Mouse (Mus musculus): ENCODE results near the gene Cxcl15. TPM values are rescaled to one million over a fixed set of nuclear protein-coding genes. Genes with fewer than 3 reads are reported as not detected.

Gene Cxcl15
- polyA plus RNA-seq, 2 experiments = not detected

DNA sequence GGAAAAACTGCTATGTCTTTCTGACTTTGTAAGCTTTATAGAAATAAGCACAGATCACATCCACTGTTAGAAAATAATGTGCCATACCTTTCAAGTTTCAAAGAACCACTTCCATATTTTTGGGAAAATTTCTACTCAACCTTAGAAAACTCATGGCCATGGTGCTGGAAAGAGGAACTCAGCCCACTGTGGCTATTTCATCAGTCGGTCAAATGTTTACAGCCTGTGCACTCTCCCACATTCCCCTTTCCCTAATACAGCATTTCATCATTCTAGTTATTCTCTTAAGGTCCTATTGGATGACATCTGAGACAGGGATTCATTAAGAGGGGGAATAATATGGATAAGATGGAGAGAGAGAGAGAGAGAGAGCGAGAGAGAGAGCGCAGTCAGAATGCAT, 10.6 kb upstream of the Cxcl15 start:
- no peak overlapping the region for H3K9ac ChIP-seq (replicated peaks)
- ATAC-seq (ENCODE audit: insufficient read depth) = no peak
- H3K27ac ChIP-seq = no peak overlapping the region
- no peak overlapping the region for H3K4me2 ChIP-seq (ENCODE audit: low read depth)
- TF ChIP-seq CTCF (IDR thresholded peaks at IDR 0.05; ENCODE audit: low read depth) (no peak), EP300 (IDR thresholded peaks at IDR 0.05; ENCODE audit: low read depth) (no peak)
- H3K4me1 ChIP-seq (replicated peaks; ENCODE audit: control insufficient read depth in 2 of 2, insufficient read depth in 2 of 2, low read length in 1 of 2) = no peaks in the 10 kb centered on the region
- WGBS (ENCODE audit: insufficient replicate concordance) = 65% methylated on average over 3 of the region's 3 CpGs
- H3K9me3 ChIP-seq (ENCODE audit: control insufficient read depth, low read length) = no peaks in the 10 kb centered on the region
- no peaks in the 10 kb centered on the region for H3K36me3 ChIP-seq (replicated peaks; ENCODE audit: control insufficient read depth, insufficient read depth, low read depth)
- H3K4me3 ChIP-seq (ENCODE audit: insufficient read depth in 1 of 2, low read depth in 2 of 2, low read length in 2 of 2) = no peak overlapping the region
- no peak for DNase-seq (ENCODE audit: low read depth in 3 of 3, low spot score in 3 of 3)
- no peaks in the 10 kb centered on the region for H3K27me3 ChIP-seq (ENCODE audit: control insufficient read depth, insufficient read depth, low read length)

GRCm38 (mm10) chr5:90785659-90786588, 8.4 kb upstream of the Cxcl15 start, which contains the start of gene Cxcl3:
Cxcl3 (plus strand) TSS chr5:90786103.
- WGBS (ENCODE audit: insufficient replicate concordance) = 18% methylated on average over 26 of the region's 26 CpGs
- no peak within 1 kb of the TSS for H3K27ac ChIP-seq

GRCm38 (mm10) chr5:90788114-90788513, 6.2 kb upstream of the Cxcl15 start:
- TF ChIP-seq CTCF (IDR thresholded peaks at IDR 0.05; ENCODE audit: low read depth) = peak; percentile 33; the same call in 1 of the 2 replicates
- no peak for TF ChIP-seq EP300 (IDR thresholded peaks at IDR 0.05; ENCODE audit: low read depth)
- DNase-seq (ENCODE audit: low read depth in 3 of 3, low spot score in 3 of 3) = no peak

More at GRCm38 (mm10) chr5:90785659-90786588, 8.4 kb upstream of the Cxcl15 start, which contains the start of gene Cxcl3:
- TF ChIP-seq EP300 (IDR thresholded peaks at IDR 0.05; ENCODE audit: low read depth) = no peak
- peak; percentile 45 for TF ChIP-seq CTCF (IDR thresholded peaks at IDR 0.05; ENCODE audit: low read depth)
- H3K36me3 ChIP-seq (replicated peaks; ENCODE audit: control insufficient read depth, insufficient read depth, low read depth) = no peaks in the 10 kb centered on the region
- H3K4me3 ChIP-seq (ENCODE audit: insufficient read depth in 1 of 2, low read depth in 2 of 2, low read length in 2 of 2) = peak within 1 kb of the TSS; percentile 4 to 42; a peak in 1 of 4 replicates
- no peak within 1 kb of the TSS for H3K9ac ChIP-seq (replicated peaks)
- peak within 1 kb of the TSS; percentile 62 for H3K4me2 ChIP-seq (ENCODE audit: low read depth)
- DNase-seq (ENCODE audit: low read depth in 3 of 3, low spot score in 3 of 3) = peak in 1 of 3 experiments; percentile 7
- peak; percentile 43; the same call in 1 of the 2 replicates for ATAC-seq (ENCODE audit: insufficient read depth)
- peaks cover 0 to 2% of the 10 kb centered on the region in 2 experiments; a peak in 1 of 4 replicates for H3K4me1 ChIP-seq (replicated peaks; ENCODE audit: control insufficient read depth in 2 of 2, insufficient read depth in 2 of 2, low read length in 1 of 2)
- H3K9me3 ChIP-seq (ENCODE audit: control insufficient read depth, low read length) = no peaks in the 10 kb centered on the region
- no peaks in the 10 kb centered on the region for H3K27me3 ChIP-seq (ENCODE audit: control insufficient read depth, insufficient read depth, low read length)

DNA sequence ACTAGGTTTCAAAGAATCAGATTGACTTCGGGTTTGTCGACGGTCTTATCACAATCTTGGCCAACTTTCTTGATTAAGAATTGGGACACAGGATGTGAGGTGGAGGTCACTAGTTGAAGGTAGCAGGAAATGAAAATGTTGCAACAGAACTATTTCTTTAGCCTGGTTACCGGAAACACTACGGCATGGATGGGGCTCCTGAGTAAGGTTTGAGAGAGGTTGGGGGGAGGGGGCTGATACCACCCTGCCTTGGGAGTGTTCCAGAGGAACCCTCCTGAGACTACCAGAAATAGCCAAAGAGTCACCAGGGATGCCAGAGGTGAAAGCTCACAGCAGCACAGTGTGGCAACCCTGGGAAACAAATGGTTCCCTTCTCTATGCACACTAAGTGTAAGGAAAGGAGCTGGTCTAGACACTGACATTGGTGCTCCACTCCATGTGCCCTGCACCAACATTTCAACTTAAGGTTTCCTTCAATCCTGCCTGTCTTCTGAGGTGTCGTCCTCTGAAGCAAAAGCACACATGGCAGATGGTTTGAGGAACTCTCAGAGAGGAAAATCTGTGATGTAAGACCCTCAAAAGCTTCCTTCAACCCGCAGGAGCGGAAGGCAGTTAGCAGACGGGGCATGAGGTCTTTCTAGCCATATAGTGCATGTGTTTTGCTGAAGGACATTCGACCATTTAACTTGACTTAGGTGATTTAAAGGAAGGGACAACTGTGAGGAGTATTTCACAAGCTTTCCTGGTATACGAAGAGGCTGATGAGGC, 4.8 kb upstream of the Cxcl15 start:
- H3K36me3 ChIP-seq (replicated peaks; ENCODE audit: control insufficient read depth, insufficient read depth, low read depth) = no peaks in the 10 kb centered on the region
- 21% methylated on average over 11 of the region's 11 CpGs for WGBS (ENCODE audit: insufficient replicate concordance)
- ATAC-seq (ENCODE audit: insufficient read depth) (no peak), DNase-seq (ENCODE audit: low read depth in 3 of 3, low spot score in 3 of 3) (no peak)
- H3K4me1 ChIP-seq (replicated peaks; ENCODE audit: control insufficient read depth in 2 of 2, insufficient read depth in 2 of 2, low read length in 1 of 2) = peaks cover 0 to 2% of the 10 kb centered on the region in 2 experiments; a peak in 1 of 4 replicates
- no peak overlapping the region for H3K9ac ChIP-seq (replicated peaks)
- H3K9me3 ChIP-seq (ENCODE audit: control insufficient read depth, low read length) = no peaks in the 10 kb centered on the region
- no peaks in the 10 kb centered on the region for H3K27me3 ChIP-seq (ENCODE audit: control insufficient read depth, insufficient read depth, low read length)
- no peak for TF ChIP-seq EP300 (IDR thresholded peaks at IDR 0.05; ENCODE audit: low read depth)
- TF ChIP-seq CTCF (IDR thresholded peaks at IDR 0.05; ENCODE audit: low read depth) = no peak
- no peak overlapping the region for H3K4me3 ChIP-seq (ENCODE audit: insufficient read depth in 1 of 2, low read depth in 2 of 2, low read length in 2 of 2)
- H3K27ac ChIP-seq = no peak overlapping the region
- no peak overlapping the region for H3K4me2 ChIP-seq (ENCODE audit: low read depth)

More at GRCm38 (mm10) chr5:90788114-90788513, 6.2 kb upstream of the Cxcl15 start:
- Histone ChIP-seq H3K9me3 (ENCODE audit: control insufficient read depth, low read length) (no peaks in the 10 kb centered on the region), H3K27me3 (ENCODE audit: control insufficient read depth, insufficient read depth, low read length) (no peaks in the 10 kb centered on the region), H3K36me3 (replicated peaks; ENCODE audit: control insufficient read depth, insufficient read depth, low read depth) (no peaks in the 10 kb centered on the region), H3K9ac (replicated peaks) (no peak overlapping the region), H3K4me1 (replicated peaks; ENCODE audit: control insufficient read depth in 2 of 2, insufficient read depth in 2 of 2, low read length in 1 of 2) (peaks cover 0 to 2% of the 10 kb centered on the region in 2 experiments; a peak in 1 of 4 replicates), H3K4me3 (ENCODE audit: insufficient read depth in 1 of 2, low read depth in 2 of 2, low read length in 2 of 2) (no peak overlapping the region), H3K4me2 (ENCODE audit: low read depth) (no peak overlapping the region), H3K27ac (no peak overlapping the region)
- ATAC-seq (ENCODE audit: insufficient read depth) = no peak
- WGBS (ENCODE audit: insufficient replicate concordance) = 56% methylated on average over 4 of the region's 4 CpGs

Data from liver, embryonic 14.5 days (tissue).